Mouse (Mus musculus): ENCODE data around the gene Tex19.1. TPM values are rescaled to one million over a fixed set of nuclear protein-coding genes. Genes with fewer than 3 reads are reported as not detected.

The Tex19.1 gene
- polyA plus RNA-seq, 1 experiment from 2014 or later = not detected

DNA sequence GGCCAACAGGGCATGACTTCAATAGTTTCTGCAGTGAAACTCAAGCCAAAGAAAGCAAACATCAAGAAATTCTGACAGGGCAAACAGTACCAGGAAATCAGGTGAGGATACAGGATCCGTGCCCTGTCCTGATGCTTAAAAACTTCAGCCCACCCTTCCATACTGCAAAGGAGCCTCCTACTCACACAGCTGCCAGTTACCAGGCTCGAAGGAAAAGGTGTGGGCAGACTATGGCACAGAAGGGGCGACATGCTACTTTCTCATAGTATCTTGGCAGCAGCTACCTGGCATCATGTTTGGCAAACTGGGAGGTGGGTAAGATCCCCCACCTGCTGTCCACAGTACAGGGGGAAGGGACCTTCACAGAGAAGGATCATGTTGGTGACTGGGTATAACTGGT is 47.5 kb downstream of the Tex19.1 start:
- no peak overlapping the region for H3K27ac ChIP-seq (ENCODE audit: low read depth, low read length)
- no peaks in the 10 kb centered on the region for H3K27me3 ChIP-seq (ENCODE audit: control insufficient read depth, insufficient read depth, low read length)
- H3K4me1 ChIP-seq (replicated peaks; ENCODE audit: control insufficient read depth, insufficient read depth, low read length) = no peaks in the 10 kb centered on the region
- no peak overlapping the region for H3K4me3 ChIP-seq (ENCODE audit: low read depth, low read length)
- 85% methylated on average over 3 of the region's 3 CpGs for WGBS
- DNase-seq (ENCODE audit: low spot score) (no peak), ATAC-seq (replicated peaks; ENCODE audit: low FRiP score) (no peak)
- no peak overlapping the region for H3K4me2 ChIP-seq (ENCODE audit: low read depth, low read length, severe bottlenecking)
- H3K9ac ChIP-seq (ENCODE audit: low read length) = no peak overlapping the region
- no peaks in the 10 kb centered on the region for H3K9me3 ChIP-seq (ENCODE audit: control insufficient read depth, low read length)
- H3K36me3 ChIP-seq (ENCODE audit: control insufficient read depth, insufficient read depth, low read length) = no peaks in the 10 kb centered on the region

Other genes starting within 250 kb of the Tex19.1 start
- 6.1 and 7.7 TPM in 2 replicates for gene Ccdc57, start 213.3 kb upstream of the Tex19.1 start, polyA plus RNA-seq (2014; fragmentation: Nextera tagmentation; extraction: Ambion mirVana)
- gene Slc16a3, start 197.7 kb upstream of the Tex19.1 start, polyA plus RNA-seq (2014; fragmentation: Nextera tagmentation; extraction: Ambion mirVana) = 55.5 and 62.1 TPM in 2 replicates
- gene Csnk1d, start 154.8 kb upstream of the Tex19.1 start, polyA plus RNA-seq (2014; fragmentation: Nextera tagmentation; extraction: Ambion mirVana) = 102 and 103 TPM in 2 replicates
- not detected in 2 replicates for gene Cd7, start 106.7 kb upstream of the Tex19.1 start, polyA plus RNA-seq (2014; fragmentation: Nextera tagmentation; extraction: Ambion mirVana)
- gene Sectm1b, start 82.6 kb upstream of the Tex19.1 start, polyA plus RNA-seq (2014; fragmentation: Nextera tagmentation; extraction: Ambion mirVana) = not detected in 2 replicates
- not detected in 2 replicates for gene Sectm1a, start 64.9 kb upstream of the Tex19.1 start, polyA plus RNA-seq (2014; fragmentation: Nextera tagmentation; extraction: Ambion mirVana)
- not detected in 2 replicates for gene Tex19.2, start 27.5 kb upstream of the Tex19.1 start, polyA plus RNA-seq (2014; fragmentation: Nextera tagmentation; extraction: Ambion mirVana)
- not detected in 2 replicates for gene Uts2r, start 14.1 kb downstream of the Tex19.1 start, polyA plus RNA-seq (2014; fragmentation: Nextera tagmentation; extraction: Ambion mirVana)
- 7.3 and 7.8 TPM in 2 replicates for gene Hexdc, start 58.3 kb downstream of the Tex19.1 start, polyA plus RNA-seq (2014; fragmentation: Nextera tagmentation; extraction: Ambion mirVana)
- 20.3 and 20.5 TPM in 2 replicates for gene Ogfod3, start 58.6 kb downstream of the Tex19.1 start, polyA plus RNA-seq (2014; fragmentation: Nextera tagmentation; extraction: Ambion mirVana)
- gene Cybc1, start 83.2 kb downstream of the Tex19.1 start, polyA plus RNA-seq (2014; fragmentation: Nextera tagmentation; extraction: Ambion mirVana) = 31.7 and 39.2 TPM in 2 replicates
- 58.9 and 70.1 TPM in 2 replicates for gene Narf, start 91.1 kb downstream of the Tex19.1 start, polyA plus RNA-seq (2014; fragmentation: Nextera tagmentation; extraction: Ambion mirVana)
- gene Foxk2, start 113.8 kb downstream of the Tex19.1 start, polyA plus RNA-seq (2014; fragmentation: Nextera tagmentation; extraction: Ambion mirVana) = 16.4 and 21.8 TPM in 2 replicates
- gene Wdr45b, start 208.3 kb downstream of the Tex19.1 start, polyA plus RNA-seq (2014; fragmentation: Nextera tagmentation; extraction: Ambion mirVana) = 99.3 and 107 TPM in 2 replicates
- gene Rab40b, start 242.1 kb downstream of the Tex19.1 start, polyA plus RNA-seq (2014; fragmentation: Nextera tagmentation; extraction: Ambion mirVana) = 1.9 and 2.0 TPM in 2 replicates

All from forebrain, embryonic 11.5 days (tissue).